Mouse (Mus musculus): ENCODE measurements around the gene Pcca. TPM values are rescaled to one million over a fixed set of nuclear protein-coding genes. Genes with fewer than 3 reads are reported as not detected.

The Pcca gene
- polyA plus RNA-seq, 1 experiment from 2014 or later: 63.1 TPM

- DNase-seq (ENCODE audit: low read depth, low spot score) (no peak), ATAC-seq (no peak)
- no peaks in the 10 kb centered on the region for H3K27me3 ChIP-seq
- in situ Hi-C loops (cut with MboI; ENCODE audit: low pct_unique_long_range_greater_than_20kb): loop anchor here (10.0 kb wide), 1 partner anchor 227 kb away; no protein-coding TSS in a partner anchor
- POLR2A ChIA-PET: no interaction called here
- no peak for TF ChIP-seq CTCF (IDR thresholded peaks at IDR 0.05)
- CTCF ChIA-PET: interaction anchor here (2.0 to 5.7 kb wide), 2 partner anchors 8 to 681 kb away, joined by 7 to 31 read pairs; no protein-coding TSS in a partner anchor
Measured at GRCm38 (mm10) chr14:122871841-122872580, 337.9 kb downstream of the Pcca start.

GRCm38 (mm10) chr14:122872612-122873011 lies 338.5 kb downstream of the Pcca start:
- ATAC-seq (no peak), DNase-seq (ENCODE audit: low read depth, low spot score) (no peak)
- CTCF ChIA-PET: interaction anchor here (2.0 to 5.7 kb wide), 2 partner anchors 9 to 682 kb away, joined by 7 to 31 read pairs; no protein-coding TSS in a partner anchor
- no peaks in the 10 kb centered on the region for H3K27me3 ChIP-seq
- POLR2A ChIA-PET: no interaction called here
- in situ Hi-C loops (cut with MboI; ENCODE audit: low pct_unique_long_range_greater_than_20kb): loop anchor here (10.0 kb wide), 1 partner anchor 228 kb away; no protein-coding TSS in a partner anchor
- no peak for TF ChIP-seq CTCF (IDR thresholded peaks at IDR 0.05)

- ChIA-PET CTCF (interaction anchor here (1.5 to 5.7 kb wide), 5 partner anchors 9 to 652 kb away, joined by 4 to 31 read pairs (median 10); no protein-coding TSS in a partner anchor), POLR2A (interaction anchor here (1.2 kb wide), 1 partner anchor 10 kb away, joined by 3 read pairs; no protein-coding TSS in a partner anchor)
- no peak for ATAC-seq
- in situ Hi-C loops (cut with MboI; ENCODE audit: low pct_unique_long_range_greater_than_20kb): loop anchor here (5.0 to 10.0 kb wide), 2 partner anchors 230 to 653 kb away; no protein-coding TSS in a partner anchor
- TF ChIP-seq CTCF (IDR thresholded peaks at IDR 0.05): no peak
- no peak for DNase-seq (ENCODE audit: low read depth, low spot score)
- H3K27me3 ChIP-seq: no peaks in the 10 kb centered on the region
Measured at GRCm38 (mm10) chr14:122875056-122875455, 340.9 kb downstream of the Pcca start.

- CTCF ChIA-PET: interaction anchor here (0.9 to 5.7 kb wide), 6 partner anchors 12 to 652 kb away, joined by 3 to 31 read pairs (median 7); no protein-coding TSS in a partner anchor
- ATAC-seq (no peak), DNase-seq (ENCODE audit: low read depth, low spot score) (no peak)
- H3K27me3 ChIP-seq: no peaks in the 10 kb centered on the region
- in situ Hi-C loops (cut with MboI; ENCODE audit: low pct_unique_long_range_greater_than_20kb): loop anchor here (5.0 to 10.0 kb wide), 2 partner anchors 231 to 653 kb away; no protein-coding TSS in a partner anchor
- POLR2A ChIA-PET: interaction anchor here (1.2 kb wide), 1 partner anchor 11 kb away, joined by 3 read pairs; no protein-coding TSS in a partner anchor
- no peak for TF ChIP-seq CTCF (IDR thresholded peaks at IDR 0.05)
Measured at GRCm38 (mm10) chr14:122875636-122876035, 341.5 kb downstream of the Pcca start.

- CTCF ChIA-PET: interaction anchor here (0.7 to 5.7 kb wide), 10 partner anchors 12 to 685 kb away, joined by 3 to 31 read pairs (median 4); no protein-coding TSS in a partner anchor
- ATAC-seq: peak; percentile 76
- peak; percentile 12 for DNase-seq (ENCODE audit: low read depth, low spot score)
- H3K27me3 ChIP-seq: no peaks in the 10 kb centered on the region
- peak; percentile 86 for TF ChIP-seq CTCF (IDR thresholded peaks at IDR 0.05)
- POLR2A ChIA-PET: no interaction called here
- in situ Hi-C loops (cut with MboI; ENCODE audit: low pct_unique_long_range_greater_than_20kb): loop anchor here (5.0 to 10.0 kb wide), 2 partner anchors 231 to 654 kb away; no protein-coding TSS in a partner anchor
Measured at GRCm38 (mm10) chr14:122876163-122876562, 342.0 kb downstream of the Pcca start.

- POLR2A ChIA-PET: no interaction called here
- ATAC-seq: no peak
- DNase-seq (ENCODE audit: low read depth, low spot score): no peak
- in situ Hi-C loops (cut with MboI; ENCODE audit: low pct_unique_long_range_greater_than_20kb): loop anchor here (5.0 to 10.0 kb wide), 2 partner anchors 232 to 654 kb away; no protein-coding TSS in a partner anchor
- TF ChIP-seq CTCF (IDR thresholded peaks at IDR 0.05): no peak
- CTCF ChIA-PET: interaction anchor here (0.7 to 5.7 kb wide), 10 partner anchors 13 to 686 kb away, joined by 3 to 31 read pairs (median 4); no protein-coding TSS in a partner anchor
- no peaks in the 10 kb centered on the region for H3K27me3 ChIP-seq
Measured at GRCm38 (mm10) chr14:122876723-122877122, 342.6 kb downstream of the Pcca start.

- DNase-seq (ENCODE audit: low read depth, low spot score) (no peak), ATAC-seq (no peak)
- POLR2A ChIA-PET: interaction anchor here (0.6 kb wide), 1 partner anchor 59 kb away, joined by 3 read pairs; no protein-coding TSS in a partner anchor
- CTCF ChIA-PET: no interaction called here
- no peaks in the 10 kb centered on the region for H3K27me3 ChIP-seq
- in situ Hi-C loops (cut with MboI; ENCODE audit: low pct_unique_long_range_greater_than_20kb): loop anchor here (5.0 to 10.0 kb wide), 2 partner anchors 233 to 655 kb away; no protein-coding TSS in a partner anchor
- TF ChIP-seq CTCF (IDR thresholded peaks at IDR 0.05): no peak
Measured at GRCm38 (mm10) chr14:122877787-122878186, 343.7 kb downstream of the Pcca start.

GRCm38 (mm10) chr14:122880291-122880690 lies 346.2 kb downstream of the Pcca start:
- no peaks in the 10 kb centered on the region for H3K27me3 ChIP-seq
- CTCF ChIA-PET: interaction anchor here (1.4 kb wide), 1 partner anchor 21 kb away, joined by 5 read pairs; no protein-coding TSS in a partner anchor
- POLR2A ChIA-PET: no interaction called here
- no peak for TF ChIP-seq CTCF (IDR thresholded peaks at IDR 0.05)
- ATAC-seq (no peak), DNase-seq (ENCODE audit: low read depth, low spot score) (no peak)
- in situ Hi-C loops (cut with MboI; ENCODE audit: low pct_unique_long_range_greater_than_20kb): no loop called here

- in situ Hi-C loops (cut with MboI; ENCODE audit: low pct_unique_long_range_greater_than_20kb): no loop called here
- TF ChIP-seq CTCF (IDR thresholded peaks at IDR 0.05): no peak
- ATAC-seq: no peak
- no peaks in the 10 kb centered on the region for H3K27me3 ChIP-seq
- no peak for DNase-seq (ENCODE audit: low read depth, low spot score)
- CTCF ChIA-PET: no interaction called here
- POLR2A ChIA-PET: no interaction called here
Measured at GRCm38 (mm10) chr14:122881699-122882098, 347.6 kb downstream of the Pcca start.

- ATAC-seq (no peak), DNase-seq (ENCODE audit: low read depth, low spot score) (no peak)
- no peak for TF ChIP-seq CTCF (IDR thresholded peaks at IDR 0.05)
- in situ Hi-C loops (cut with MboI; ENCODE audit: low pct_unique_long_range_greater_than_20kb): no loop called here
- no peaks in the 10 kb centered on the region for H3K27me3 ChIP-seq
- ChIA-PET CTCF (interaction anchor here (1.1 to 3.2 kb wide), 2 partner anchors 19 to 692 kb away, joined by 3 to 25 read pairs; no protein-coding TSS in a partner anchor), POLR2A (no interaction called here)
Measured at GRCm38 (mm10) chr14:122882201-122882639, 348.1 kb downstream of the Pcca start.

All from Patski (cell line).